Mouse (Mus musculus) cerebellum, adult 2 months (tissue): Measurements from ENCODE around the gene Stx2. TPM values are rescaled to one million over a fixed set of nuclear protein-coding genes. Genes with fewer than 3 reads are reported as not detected.

Experiments used
- DNase-seq, 2 experiments: peaks; one replicate each; pipeline ENCODE4 v3.0.0; 2021
- H3K27ac ChIP-seq: fragments of 200-500 bp; 2 replicates; pipeline ENCODE4 v1.5.1; 2012; ENCODE audit warnings: low read length, control low read depth, inconsistent platforms; ENCODE audit not compliant: insufficient read depth
- H3K27me3 ChIP-seq: fragments of 200-500 bp; 2 replicates; pipeline ENCODE4 v1.6.1; 2012; ENCODE audit warnings: inconsistent platforms, mild to moderate bottlenecking, low read length, moderate library complexity; ENCODE audit not compliant: control insufficient read depth, insufficient read depth
- H3K4me1 ChIP-seq: fragments of 200-500 bp; 2 replicates; pipeline ENCODE4 v1.6.1; 2011; ENCODE audit warnings: low read length; ENCODE audit not compliant: control insufficient read depth, insufficient read depth
- H3K4me3 ChIP-seq: fragments of 200-500 bp; replicated peaks from 2 replicates; pipeline ENCODE3; 2011; ENCODE audit warnings: mild to moderate bottlenecking, low read depth, low read length, control low read depth; ENCODE audit not compliant: insufficient read depth
- CTCF ChIP-seq: fragments of 200-500 bp; IDR thresholded peaks from 2 replicates; pipeline ENCODE4 v1.5.1; 2011; ENCODE audit warnings: low read depth, mild to moderate bottlenecking, control low read depth, low read length, moderate library complexity, borderline replicate concordance; ENCODE audit not compliant: insufficient read depth
- POLR2A ChIP-seq: fragments of 200-500 bp; IDR thresholded peaks from 2 replicates; pipeline ENCODE4 v1.6.1; 2011; ENCODE audit warnings: low read length, control low read depth, borderline replicate concordance; ENCODE audit not compliant: insufficient read depth
- WGBS: fragments of 180-500 bp; shearing (Covaris S2); methylation state at CpG from one replicate; pipeline ENCODE4 v1.1.7; 2018; 5-methylcytosine and 5-hydroxymethylcytosine counted together
- polyA plus RNA-seq: library from polyadenylated mRNA; depleted of rRNA; stranded (reverse); fragments of >200 nt; gene quantifications from 2 replicates; pipeline ENCODE4 v1.2.3, GENCODE M21; 2012

Gene Stx2
- polyA plus RNA-seq, 1 experiment, result 21.8 TPM

DNA sequence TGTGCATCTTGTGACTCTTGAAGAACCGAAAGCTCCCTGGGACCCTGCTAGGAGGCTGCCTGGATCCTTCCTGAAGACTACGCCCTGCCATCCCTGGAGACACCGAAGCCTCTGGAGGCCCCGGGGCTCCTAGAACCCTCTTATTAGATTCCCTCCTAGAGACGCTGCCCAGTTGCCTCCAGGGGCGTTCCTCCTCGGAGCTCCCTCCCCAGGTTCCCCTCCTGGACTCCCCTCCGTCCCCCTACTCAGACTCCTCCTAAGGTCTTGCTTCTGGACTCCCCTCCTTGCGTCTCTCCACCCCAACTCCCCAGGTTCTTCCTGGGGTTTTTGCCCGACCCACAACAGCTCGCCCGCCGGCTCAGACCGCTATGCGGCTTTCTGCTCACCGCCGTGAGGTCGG lies 366 bp downstream of the Stx2 start:
- peak in 1 of 2 experiments; percentile 29 for DNase-seq
- under 1% methylated on average over 18 of the region's 18 CpGs for WGBS
- Histone ChIP-seq H3K27me3 (no peaks in the 10 kb centered on the region), H3K4me3 (peak overlapping the region; percentile 78), H3K27ac (no peak overlapping the region), H3K4me1 (no peaks in the 10 kb centered on the region)
- TF ChIP-seq CTCF (no peak), POLR2A (no peak)

DNA sequence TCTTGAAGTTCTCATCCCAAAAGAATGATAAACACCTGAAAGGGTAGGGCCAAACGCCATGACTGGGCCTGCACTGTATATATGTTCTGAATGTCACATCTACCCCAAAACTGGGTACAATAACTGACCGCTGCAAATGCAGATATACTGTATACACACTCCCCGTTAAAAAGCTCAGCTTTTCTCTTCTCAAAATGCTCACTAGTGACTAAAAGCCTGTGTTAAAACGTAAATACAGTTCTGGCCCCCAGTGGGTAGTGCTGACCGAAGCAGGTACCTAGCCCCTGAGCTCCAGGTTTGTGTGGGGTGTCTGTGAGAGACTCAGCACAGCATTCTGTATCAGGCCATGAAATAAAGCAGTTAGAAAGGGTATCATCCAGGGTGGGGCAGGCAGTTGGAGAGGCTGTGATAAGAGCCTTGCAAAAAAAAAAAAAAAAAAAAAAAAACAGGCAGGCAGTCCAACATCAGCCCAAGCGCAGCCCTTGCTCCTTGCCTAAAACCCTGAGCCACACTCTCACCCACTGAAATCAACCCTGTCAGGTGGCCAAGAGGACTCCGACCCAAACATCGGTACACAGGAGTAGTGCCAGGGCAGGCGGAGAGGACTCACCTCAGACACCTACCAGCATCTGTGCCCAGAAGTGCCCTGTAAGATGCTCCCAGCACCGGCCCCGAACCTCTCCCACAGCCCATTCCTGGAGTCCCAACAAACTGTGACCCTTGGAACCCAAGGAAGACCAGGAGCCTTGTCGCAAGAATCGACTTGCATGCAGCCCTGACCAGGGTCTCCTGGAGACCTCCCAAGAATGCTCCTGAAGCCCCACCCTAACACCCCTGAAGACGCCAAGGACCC lies 1.0 kb downstream of the Stx2 start:
- H3K27me3 ChIP-seq, result no peaks in the 10 kb centered on the region
- no peaks in the 10 kb centered on the region for H3K4me1 ChIP-seq
- TF ChIP-seq POLR2A (no peak), CTCF (no peak)
- H3K27ac ChIP-seq, result no peak overlapping the region
- peak in 1 of 2 experiments; percentile 36 for DNase-seq
- H3K4me3 ChIP-seq, result peak overlapping the region; percentile 78
- 51% methylated on average over 14 of the region's 14 CpGs for WGBS

DNA sequence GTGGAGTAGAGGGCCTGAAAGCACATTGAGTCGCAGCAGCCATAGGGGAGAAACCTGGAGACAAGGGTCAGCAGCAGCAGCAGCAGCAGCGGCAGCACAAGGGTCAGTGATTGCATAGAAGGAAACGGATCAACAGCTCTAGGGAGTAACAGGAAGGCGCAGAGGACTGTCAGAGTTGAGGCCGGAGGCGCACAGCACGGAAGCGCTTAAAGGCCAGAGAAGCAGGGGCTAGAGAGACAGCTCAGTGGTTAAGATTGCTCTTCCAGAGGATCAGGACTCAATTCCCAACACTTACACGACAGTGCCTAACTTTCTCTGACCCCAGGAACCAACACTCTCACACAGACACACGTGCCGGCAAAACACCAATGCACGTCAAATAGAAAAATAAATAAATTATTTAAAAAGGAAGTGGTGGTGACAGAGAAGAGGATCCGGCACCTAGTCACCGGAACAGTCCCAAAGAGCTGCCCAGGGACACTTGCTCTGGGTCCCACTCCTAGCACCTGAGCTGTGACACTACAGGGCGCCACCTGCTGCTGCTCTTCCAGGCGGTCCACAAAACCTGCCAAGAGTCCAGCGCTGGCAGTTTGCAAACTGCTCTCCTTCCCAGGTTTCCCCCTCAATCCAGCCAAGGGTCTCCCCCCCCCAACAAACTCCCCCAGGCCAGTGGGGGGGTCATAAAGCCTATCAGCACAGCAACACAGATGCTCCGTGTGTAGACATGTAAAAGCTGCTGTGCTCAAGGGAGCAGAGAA lies 2.2 kb downstream of the Stx2 start:
- Histone ChIP-seq H3K27me3 (no peaks in the 10 kb centered on the region), H3K4me1 (no peaks in the 10 kb centered on the region), H3K27ac (no peak overlapping the region), H3K4me3 (no peak overlapping the region)
- DNase-seq, result no peak
- WGBS, result 84% methylated on average over 18 of the region's 18 CpGs
- no peak for TF ChIP-seq CTCF
- TF ChIP-seq POLR2A, result no peak

DNA sequence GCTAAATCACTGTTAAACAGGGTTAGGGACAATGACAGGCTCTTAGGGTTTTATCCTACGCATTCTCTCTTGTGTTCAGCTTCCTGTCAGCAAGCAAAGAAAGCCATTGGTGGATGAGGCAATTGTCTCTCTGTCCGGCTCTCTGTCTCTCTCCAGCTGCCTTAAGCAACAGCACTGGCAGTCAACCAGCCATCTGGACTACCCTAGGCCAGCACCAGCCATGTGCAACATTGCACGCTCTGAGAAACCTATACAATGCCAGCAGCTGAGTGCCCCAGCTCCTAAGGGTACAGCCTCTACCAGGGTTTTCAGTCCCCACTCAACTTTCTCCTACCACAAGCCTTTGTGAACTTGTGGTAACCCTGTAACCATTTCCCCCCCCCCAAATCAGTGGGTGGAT lies 3.0 kb downstream of the Stx2 start:
- Histone ChIP-seq H3K27ac (no peak overlapping the region), H3K27me3 (no peaks in the 10 kb centered on the region), H3K4me3 (no peak overlapping the region), H3K4me1 (no peaks in the 10 kb centered on the region)
- TF ChIP-seq CTCF (no peak), POLR2A (no peak)
- DNase-seq, result no peak
- 60% methylated on average over 3 of the region's 3 CpGs for WGBS

DNA sequence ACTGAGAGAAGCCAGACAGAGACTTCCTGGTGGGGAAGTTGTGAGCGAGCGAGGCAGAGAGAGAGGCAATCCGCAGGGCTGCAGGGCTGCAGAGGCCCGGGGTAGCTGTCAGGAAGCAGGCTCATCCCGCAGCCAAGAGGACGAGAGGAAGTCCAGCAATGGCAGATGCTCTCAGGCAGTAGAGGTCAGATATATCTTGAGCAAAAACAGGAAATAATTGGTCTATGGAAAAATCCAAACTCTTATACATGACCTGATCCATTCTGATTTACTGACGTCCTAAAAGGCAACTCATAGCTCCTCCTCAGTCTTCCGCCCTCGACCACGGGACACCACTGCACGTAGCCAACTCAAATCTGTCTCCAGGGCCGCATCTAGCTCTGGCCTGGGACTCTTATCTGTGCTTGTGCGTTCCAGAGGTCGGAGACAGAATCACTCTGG lies 5.8 kb downstream of the Stx2 start:
- Histone ChIP-seq H3K27ac (no peak overlapping the region), H3K4me1 (no peaks in the 10 kb centered on the region), H3K4me3 (no peak overlapping the region), H3K27me3 (no peaks in the 10 kb centered on the region)
- DNase-seq, result no peak
- TF ChIP-seq CTCF, result no peak
- no peak for TF ChIP-seq POLR2A
- 60% methylated on average over 14 of the region's 14 CpGs for WGBS

DNA sequence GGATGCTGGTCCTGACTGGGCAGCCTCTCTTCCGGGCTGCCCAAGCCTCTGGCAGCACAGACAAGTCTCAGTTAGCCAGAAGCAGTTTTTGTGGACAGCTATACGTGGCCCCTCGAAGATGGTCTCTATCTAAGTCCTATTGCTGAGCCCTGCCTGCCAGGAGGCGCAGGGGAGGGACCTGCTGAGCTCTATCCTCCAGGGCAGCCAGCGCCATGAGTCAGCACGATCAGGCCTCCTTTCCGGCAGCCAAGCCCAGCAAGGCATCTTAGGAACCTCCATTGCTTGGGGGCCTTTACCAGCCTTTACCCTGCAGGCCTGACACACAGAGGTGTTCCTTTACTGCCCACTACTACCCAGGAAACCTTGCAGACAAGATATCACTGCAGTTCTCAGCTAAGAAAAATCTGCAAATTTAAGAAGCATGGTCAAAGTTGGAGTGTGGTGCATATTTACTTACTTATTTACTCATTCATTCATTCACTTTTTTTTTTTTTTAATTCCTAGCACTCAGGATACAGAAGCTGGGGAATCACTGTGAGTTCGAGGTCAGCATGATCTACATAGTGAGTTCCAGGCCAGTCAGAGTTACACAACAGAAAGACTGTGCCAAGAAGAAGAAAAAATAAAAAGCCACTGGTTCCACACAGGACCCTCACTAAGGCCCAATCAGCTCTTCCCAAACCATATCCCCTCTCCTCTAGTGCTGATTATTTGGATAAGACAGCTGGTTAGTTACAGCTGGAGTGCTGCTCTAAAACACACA lies 7.5 kb downstream of the Stx2 start:
- Histone ChIP-seq H3K4me1 (no peaks in the 10 kb centered on the region), H3K4me3 (no peak overlapping the region), H3K27me3 (no peaks in the 10 kb centered on the region), H3K27ac (no peak overlapping the region)
- WGBS, result 66% methylated on average over 8 of the region's 8 CpGs
- no peak for TF ChIP-seq POLR2A
- TF ChIP-seq CTCF, result no peak
- no peak for DNase-seq

DNA sequence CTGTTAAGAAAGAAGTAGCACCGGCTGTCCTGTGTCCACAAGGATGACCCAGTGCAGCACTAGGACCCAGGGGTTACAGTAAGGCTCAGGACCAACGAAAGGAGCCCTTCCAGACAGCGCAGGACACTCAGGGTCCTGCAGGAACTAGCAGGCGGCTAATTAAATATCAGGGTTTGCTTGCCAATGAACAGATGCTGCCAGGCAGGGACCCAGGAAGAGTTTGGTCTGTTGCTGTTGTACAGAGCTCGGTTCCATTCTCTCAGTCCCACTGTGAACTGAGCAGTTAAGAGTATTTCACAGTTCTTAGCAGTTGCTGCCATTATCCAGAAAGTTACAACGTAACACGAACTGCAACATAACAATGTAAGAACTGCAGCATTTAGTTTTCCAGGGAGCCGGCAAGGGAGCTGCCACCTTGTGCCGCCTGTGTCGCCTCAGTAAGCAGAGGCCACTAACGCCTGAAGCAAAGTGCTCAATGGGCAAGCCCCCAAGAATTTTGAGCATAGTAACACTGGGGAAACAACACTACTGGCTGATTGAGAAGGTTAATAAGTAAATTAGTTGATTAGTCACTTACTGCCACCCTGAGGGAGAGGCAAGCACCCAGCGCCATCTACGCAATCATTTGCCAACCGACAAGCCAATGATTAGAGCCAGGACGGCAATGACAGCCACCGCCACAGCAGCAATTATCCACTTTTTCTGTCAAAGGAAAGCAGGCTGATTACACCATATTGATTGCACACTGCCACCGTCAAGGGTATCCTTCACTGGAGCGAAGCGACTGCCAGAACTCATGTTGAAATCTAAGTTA lies 21.0 kb downstream of the Stx2 start:
- WGBS, result 48% methylated on average over 19 of the region's 19 CpGs
- Histone ChIP-seq H3K4me1 (0 out of 2 replicates have a peak, but pooled peaks cover 3% of the 10 kb centered on the region), H3K27ac (no peak overlapping the region), H3K27me3 (no peaks in the 10 kb centered on the region), H3K4me3 (no peak overlapping the region)
- DNase-seq, result peak in 1 of 2 experiments; percentile 8
- TF ChIP-seq CTCF (no peak), POLR2A (no peak)
